Mouse (Mus musculus) hindbrain, embryonic 15.5 days (tissue): ENCODE data around the gene P2rx3. TPM values are rescaled to one million over a fixed set of nuclear protein-coding genes. Genes with fewer than 3 reads are reported as not detected.

ENCODE experiments used
- ATAC-seq: fragments of 200-750 bp; cut with Nextera tagmentation; 2 replicates; pipeline ENCODE4 v1.8.0; 2017; ENCODE audit warnings: low read depth, moderate number of reproducible peaks, moderate TSS enrichment; ENCODE audit not compliant: low FRiP score
- H3K27ac ChIP-seq: fragments of 300-500 bp; sonication (generic); replicated peaks from 2 replicates; pipeline ENCODE4 v1.5.1; 2015; ENCODE audit warnings: mild to moderate bottlenecking, inconsistent platforms
- H3K27me3 ChIP-seq: fragments of 300-500 bp; sonication (generic); 2 replicates; pipeline ENCODE4 v1.6.1; 2015; ENCODE audit warnings: control low read depth, inconsistent platforms
- H3K36me3 ChIP-seq: fragments of 300-500 bp; sonication (generic); 2 replicates; pipeline ENCODE4 v1.6.1; 2015; ENCODE audit warnings: control low read depth, inconsistent platforms
- H3K4me1 ChIP-seq: fragments of 300-500 bp; sonication (generic); replicated peaks from 2 replicates; pipeline ENCODE4 v1.6.1; 2015; ENCODE audit warnings: control low read depth, inconsistent platforms
- H3K4me2 ChIP-seq: fragments of 300-500 bp; sonication (generic); 2 replicates; pipeline ENCODE4 v1.6.1; 2015; ENCODE audit warnings: moderate library complexity, mild to moderate bottlenecking, inconsistent platforms
- H3K4me3 ChIP-seq: fragments of 300-500 bp; sonication (generic); 2 replicates; pipeline ENCODE4 v1.5.1; 2015; ENCODE audit warnings: mild to moderate bottlenecking, inconsistent platforms
- H3K9ac ChIP-seq: fragments of 300-500 bp; sonication (generic); 2 replicates; pipeline ENCODE4 v1.6.1; 2015; ENCODE audit warnings: inconsistent platforms
- H3K9me3 ChIP-seq: fragments of 300-500 bp; sonication (generic); 2 replicates; pipeline ENCODE4 v1.6.1; 2016; ENCODE audit warnings: control low read depth, inconsistent platforms
- WGBS: fragments of 180-500 bp; shearing (Covaris S2); methylation state at CpG from one replicate; pipeline ENCODE4 v1.1.7; 2015; 5-methylcytosine and 5-hydroxymethylcytosine counted together
- polyA plus RNA-seq: library from polyadenylated mRNA; unstranded; fragments of >200 nt; fragmentation: Nextera tagmentation; extraction: Ambion mirVana; gene quantifications from 2 replicates; pipeline ENCODE4 v1.2.1, GENCODE M21; 2015

The P2rx3 gene
- polyA plus RNA-seq, 1 experiment from 2014 or later = 7.3 TPM

DNA sequence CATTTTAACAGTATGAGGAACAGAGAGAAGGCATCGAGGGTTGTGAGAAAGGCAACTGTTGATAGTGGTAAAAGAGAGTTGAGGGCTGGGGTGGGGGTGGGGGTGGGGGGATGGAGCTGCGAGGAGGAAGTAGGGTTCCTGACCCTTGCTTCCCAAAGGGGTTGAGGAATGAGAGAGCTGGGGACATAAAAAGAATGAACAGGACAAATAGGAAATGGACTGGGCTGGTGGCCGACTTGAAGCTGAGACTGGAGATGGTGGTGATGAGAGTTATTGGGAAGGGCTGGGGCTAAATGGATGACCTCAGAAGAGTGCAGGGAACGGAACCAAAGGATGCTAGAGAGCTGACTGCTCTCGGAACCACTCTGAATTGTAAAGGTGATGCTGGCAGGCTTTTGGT lies 19.4 kb upstream of the P2rx3 start:
- Histone ChIP-seq H3K9ac (no peak overlapping the region), H3K9me3 (no peaks in the 10 kb centered on the region), H3K27ac (no peak overlapping the region), H3K4me2 (no peak overlapping the region), H3K27me3 (no peaks in the 10 kb centered on the region), H3K4me1 (peaks cover 14% of the 10 kb centered on the region), H3K4me3 (no peak overlapping the region), H3K36me3 (peaks cover 66% of the 10 kb centered on the region)
- WGBS = 86% methylated on average over 5 of the region's 5 CpGs
- no peak for ATAC-seq

- H3K4me3 ChIP-seq = no peak overlapping the region
- H3K4me1 ChIP-seq = peaks cover 27% of the 10 kb centered on the region
- no peak overlapping the region for H3K9ac ChIP-seq
- no peak overlapping the region for H3K27ac ChIP-seq
- H3K27me3 ChIP-seq = no peaks in the 10 kb centered on the region
- H3K9me3 ChIP-seq = no peaks in the 10 kb centered on the region
- 85% methylated on average over 5 of the region's 5 CpGs for WGBS
- peaks cover 45% of the 10 kb centered on the region for H3K36me3 ChIP-seq
- no peak for ATAC-seq
- no peak overlapping the region for H3K4me2 ChIP-seq
Observed at GRCm38 (mm10) chr2:85053192-85053816, 16.0 kb upstream of the P2rx3 start.

GRCm38 (mm10) chr2:85050746-85051145 lies 13.5 kb upstream of the P2rx3 start:
- peak overlapping the region; percentile 58 for H3K4me2 ChIP-seq
- 0 out of 2 replicates have a peak overlapping the region, but pooled peaks have one; percentile 20 for H3K9ac ChIP-seq
- peak overlapping the region; percentile 73 for H3K27ac ChIP-seq
- no peak for ATAC-seq
- peaks cover 47% of the 10 kb centered on the region for H3K36me3 ChIP-seq
- no peaks in the 10 kb centered on the region for H3K27me3 ChIP-seq
- H3K4me1 ChIP-seq = peaks cover 37% of the 10 kb centered on the region
- peak overlapping the region; percentile 25 for H3K4me3 ChIP-seq
- WGBS = 54% methylated on average over 9 of the region's 9 CpGs
- H3K9me3 ChIP-seq = no peaks in the 10 kb centered on the region

DNA sequence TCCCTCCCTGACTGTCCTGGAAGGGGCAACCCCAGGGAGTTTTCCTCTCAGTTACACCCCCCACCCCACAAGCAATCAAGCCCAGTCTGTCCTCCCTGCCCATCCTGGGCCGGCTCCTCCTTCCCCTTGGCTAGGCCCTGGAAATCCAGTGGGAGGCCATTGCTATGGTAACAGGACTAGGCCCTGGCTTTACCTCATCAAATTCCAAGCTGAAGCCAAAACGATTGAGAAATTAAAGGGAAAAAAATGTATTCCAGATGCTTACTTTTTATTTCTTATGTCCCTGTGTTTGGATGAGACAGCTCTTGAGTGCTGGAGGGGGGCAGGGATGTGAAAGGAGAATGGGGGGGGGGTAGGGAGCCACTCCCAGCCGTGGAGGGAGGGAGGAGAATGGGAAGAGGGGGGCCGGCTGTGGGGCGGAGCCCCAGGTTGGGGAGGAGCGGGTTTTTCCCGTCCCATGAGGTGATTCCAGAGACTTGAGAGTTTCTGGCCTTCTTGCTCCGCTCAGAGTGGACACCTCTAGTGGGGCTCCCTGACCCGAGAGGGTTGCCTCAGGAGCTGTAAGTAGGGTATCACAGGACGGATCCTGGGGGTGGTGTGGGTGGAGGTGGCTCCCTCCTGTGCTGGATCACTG lies 12.9 kb upstream of the P2rx3 start:
- no peaks in the 10 kb centered on the region for H3K9me3 ChIP-seq
- H3K27me3 ChIP-seq = no peaks in the 10 kb centered on the region
- H3K36me3 ChIP-seq = peaks cover 48% of the 10 kb centered on the region
- 5% methylated on average over 10 of the region's 10 CpGs for WGBS
- peak overlapping the region; percentile 73 for H3K27ac ChIP-seq
- peak overlapping the region; percentile 58 for H3K4me2 ChIP-seq
- peak overlapping the region; percentile 20; the same call in 1 of the 2 replicates for H3K9ac ChIP-seq
- ATAC-seq = 0 out of 2 replicates have a peak, but pooled peaks have one; percentile 14
- peak overlapping the region; percentile 25 for H3K4me3 ChIP-seq
- peaks cover 37% of the 10 kb centered on the region for H3K4me1 ChIP-seq

GRCm38 (mm10) chr2:85049277-85049676 lies 12.0 kb upstream of the P2rx3 start:
- Histone ChIP-seq H3K4me3 (peak overlapping the region; percentile 85), H3K27me3 (no peaks in the 10 kb centered on the region), H3K36me3 (peaks cover 48% of the 10 kb centered on the region), H3K9ac (no peak overlapping the region), H3K4me2 (peak overlapping the region; percentile 58), H3K4me1 (peaks cover 37% of the 10 kb centered on the region), H3K9me3 (no peaks in the 10 kb centered on the region), H3K27ac (peak overlapping the region; percentile 3; the same call in 1 of the 2 replicates)
- WGBS = 39% methylated on average over 4 of the region's 4 CpGs
- ATAC-seq = no peak

DNA sequence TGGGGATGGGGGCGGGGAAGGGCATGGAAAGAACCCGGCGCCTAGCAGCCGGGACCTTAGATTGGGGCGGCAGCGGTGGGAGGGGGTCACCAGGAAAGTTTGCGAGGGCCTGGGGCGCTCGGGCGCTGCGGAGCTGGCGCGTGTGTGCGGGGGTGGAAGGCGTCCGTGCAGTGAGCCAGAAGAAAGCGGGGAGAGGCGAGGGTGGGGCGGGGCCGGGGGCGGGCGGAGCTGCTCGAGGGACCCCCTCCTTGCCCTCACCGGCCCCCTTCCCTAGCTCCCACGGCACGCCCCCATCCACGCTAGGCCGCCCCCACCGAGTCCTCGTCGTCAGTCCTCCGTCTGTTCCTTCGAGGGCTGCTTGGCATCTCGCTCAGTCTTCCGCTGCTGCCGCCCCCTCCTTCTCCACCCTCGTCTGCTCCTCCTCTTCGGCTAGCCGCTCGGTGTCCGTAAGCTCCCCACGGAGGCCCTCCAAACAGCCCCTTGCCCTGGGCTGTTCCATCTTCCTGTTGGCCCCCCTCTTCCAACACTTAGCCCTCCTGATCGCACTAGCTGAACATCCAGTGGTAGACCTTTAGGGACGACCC lies 11.0 kb upstream of the P2rx3 start:
- peaks cover 37% of the 10 kb centered on the region for H3K4me1 ChIP-seq
- peak; percentile 79 for ATAC-seq
- peak overlapping the region; percentile 85 for H3K4me3 ChIP-seq
- WGBS = under 1% methylated on average over 34 of the region's 44 CpGs
- H3K27ac ChIP-seq = peak overlapping the region; percentile 91
- H3K27me3 ChIP-seq = no peaks in the 10 kb centered on the region
- no peaks in the 10 kb centered on the region for H3K9me3 ChIP-seq
- H3K4me2 ChIP-seq = peak overlapping the region; percentile 58
- H3K36me3 ChIP-seq = peaks cover 49% of the 10 kb centered on the region
- peak overlapping the region; percentile 73 for H3K9ac ChIP-seq

DNA sequence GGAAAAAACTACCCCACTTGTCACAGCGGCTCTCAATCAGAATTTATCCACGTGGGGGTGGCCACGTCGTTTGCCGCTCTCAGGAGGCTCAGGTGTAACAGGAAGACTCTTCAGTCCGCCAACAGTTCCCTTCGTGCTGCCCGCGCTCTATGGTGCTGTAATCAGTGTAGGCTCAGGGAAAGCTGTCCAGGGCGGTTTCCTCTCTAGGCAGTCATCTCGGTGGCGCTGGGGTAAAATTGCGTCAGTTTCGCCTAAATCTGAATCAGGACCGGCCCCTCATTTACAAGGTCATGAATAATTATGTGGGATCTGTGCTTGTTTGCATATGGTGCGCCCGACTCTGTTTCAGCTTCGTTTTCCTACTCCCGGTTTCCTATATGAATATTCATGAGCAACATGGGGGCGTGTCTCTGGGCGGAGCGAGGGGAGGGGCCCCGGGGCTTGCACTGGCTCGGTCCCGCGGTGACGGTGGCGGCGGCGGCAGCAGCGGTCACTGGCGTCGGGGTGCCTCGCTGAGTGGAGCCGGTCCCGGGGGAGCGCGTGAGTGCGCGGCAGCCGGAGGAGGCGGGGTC lies 10.4 kb upstream of the P2rx3 start, which contains the start of gene Tnks1bp1:
Gene Tnks1bp1 (plus strand): TSS at position 427 of the 572 bp plus-strand sequence.
- H3K27me3 ChIP-seq = no peaks in the 10 kb centered on the region
- WGBS = under 1% methylated on average over 41 of the region's 42 CpGs
- peaks cover 52% of the 10 kb centered on the region for H3K36me3 ChIP-seq

DNA sequence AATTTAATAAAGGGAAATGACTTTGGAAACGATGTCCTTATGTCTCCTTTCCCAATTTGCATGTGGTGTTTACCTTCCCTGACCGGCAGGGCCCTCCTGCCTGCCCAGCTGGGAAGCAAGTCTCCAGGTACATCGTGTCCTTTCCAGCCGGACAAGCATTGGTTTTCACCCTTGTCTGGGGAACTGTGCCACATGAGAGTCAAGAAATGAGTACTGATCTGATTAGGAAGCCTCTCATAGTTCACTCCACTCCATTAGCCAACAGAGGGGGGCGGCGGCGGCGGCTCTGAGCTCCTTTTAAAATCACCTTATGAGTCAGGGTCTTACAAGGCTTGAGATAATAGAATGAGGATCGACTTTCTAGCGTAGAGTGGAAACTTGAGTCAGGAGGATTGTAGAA lies 9.8 kb upstream of the P2rx3 start:
- H3K4me2 ChIP-seq = peak overlapping the region; percentile 58
- peak overlapping the region; percentile 73 for H3K9ac ChIP-seq
- peak overlapping the region; percentile 91 for H3K27ac ChIP-seq
- WGBS = 56% methylated on average over 10 of the region's 10 CpGs
- peaks cover 52% of the 10 kb centered on the region for H3K36me3 ChIP-seq
- peaks cover 37% of the 10 kb centered on the region for H3K4me1 ChIP-seq
- ATAC-seq = no peak
- H3K27me3 ChIP-seq = no peaks in the 10 kb centered on the region
- peak overlapping the region; percentile 85 for H3K4me3 ChIP-seq
- no peaks in the 10 kb centered on the region for H3K9me3 ChIP-seq

More for the DNA sequence above, 10.4 kb upstream of the P2rx3 start, which contains the start of gene Tnks1bp1:
- Histone ChIP-seq H3K4me3 (peak within 1 kb of the TSS; percentile 85), H3K9ac (peak within 1 kb of the TSS; percentile 73), H3K9me3 (no peaks in the 10 kb centered on the region), H3K4me2 (peak within 1 kb of the TSS; percentile 58), H3K4me1 (peaks cover 37% of the 10 kb centered on the region), H3K27ac (peak within 1 kb of the TSS; percentile 91)
- ATAC-seq = peak; percentile 90

DNA sequence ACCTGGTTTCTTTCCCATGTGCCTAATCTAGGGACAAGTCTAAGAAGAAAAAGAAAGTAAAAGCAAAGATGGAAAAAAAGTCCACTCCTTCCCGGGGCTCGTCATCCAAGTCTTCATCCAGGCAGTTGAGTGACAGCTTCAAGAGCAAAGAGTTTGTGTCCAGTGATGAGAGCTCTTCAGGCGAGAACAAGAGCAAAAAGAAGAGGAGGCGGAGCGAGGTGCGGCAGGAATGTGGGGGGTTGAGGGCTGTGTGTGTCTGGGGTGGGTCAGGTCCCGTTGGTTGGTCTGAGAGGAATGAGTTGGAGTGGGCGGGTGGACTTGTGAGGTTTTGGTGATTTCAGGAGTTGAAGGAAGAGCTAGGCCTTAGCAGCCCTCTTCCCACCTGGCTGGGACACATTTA lies 9.0 kb upstream of the P2rx3 start:
- H3K4me2 ChIP-seq = no peak overlapping the region
- H3K36me3 ChIP-seq = peaks cover 57% of the 10 kb centered on the region
- WGBS = 82% methylated on average over 8 of the region's 8 CpGs
- H3K27ac ChIP-seq = no peak overlapping the region
- no peak for ATAC-seq
- H3K4me3 ChIP-seq = no peak overlapping the region
- H3K9ac ChIP-seq = no peak overlapping the region
- H3K4me1 ChIP-seq = peaks cover 37% of the 10 kb centered on the region
- no peaks in the 10 kb centered on the region for H3K27me3 ChIP-seq
- H3K9me3 ChIP-seq = no peaks in the 10 kb centered on the region

- Histone ChIP-seq H3K4me2 (no peak overlapping the region), H3K9ac (no peak overlapping the region), H3K4me3 (no peak overlapping the region), H3K27ac (no peak overlapping the region), H3K36me3 (peaks cover 76% of the 10 kb centered on the region), H3K4me1 (peaks cover 13% of the 10 kb centered on the region), H3K9me3 (no peaks in the 10 kb centered on the region), H3K27me3 (no peaks in the 10 kb centered on the region)
- ATAC-seq = no peak
- WGBS = 93% methylated on average over 7 of the region's 7 CpGs
Observed at GRCm38 (mm10) chr2:85043623-85044022, 6.4 kb upstream of the P2rx3 start.

DNA sequence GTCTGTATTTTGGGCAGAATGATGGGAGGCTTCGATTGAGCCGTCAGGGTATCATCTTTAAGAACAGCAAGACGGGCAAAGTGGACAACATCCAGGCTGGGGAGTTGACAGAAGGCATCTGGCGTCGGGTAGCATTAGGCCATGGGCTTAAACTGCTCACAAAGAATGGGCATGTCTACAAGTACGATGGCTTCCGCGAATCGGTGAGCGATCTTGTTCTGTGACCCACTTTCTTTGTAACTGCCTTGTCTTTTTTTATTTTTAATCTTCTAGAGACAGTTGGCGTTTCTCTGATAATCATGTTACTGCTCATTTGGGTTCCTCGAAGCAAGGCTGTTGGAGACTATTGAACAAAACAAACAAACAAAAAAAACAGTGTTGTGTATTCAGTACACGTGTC lies 1.1 kb upstream of the P2rx3 start:
- Histone ChIP-seq H3K4me1 (peaks cover 20% of the 10 kb centered on the region), H3K36me3 (peaks cover 40% of the 10 kb centered on the region), H3K9me3 (no peaks in the 10 kb centered on the region), H3K4me3 (peak overlapping the region; percentile 75), H3K27ac (no peak overlapping the region), H3K27me3 (no peaks in the 10 kb centered on the region), H3K9ac (peak overlapping the region; percentile 91), H3K4me2 (peak overlapping the region; percentile 83)
- 84% methylated on average over 13 of the region's 13 CpGs for WGBS
- ATAC-seq = no peak
